Mouse (Mus musculus): ENCODE results near the gene Cdk15.

DNA sequence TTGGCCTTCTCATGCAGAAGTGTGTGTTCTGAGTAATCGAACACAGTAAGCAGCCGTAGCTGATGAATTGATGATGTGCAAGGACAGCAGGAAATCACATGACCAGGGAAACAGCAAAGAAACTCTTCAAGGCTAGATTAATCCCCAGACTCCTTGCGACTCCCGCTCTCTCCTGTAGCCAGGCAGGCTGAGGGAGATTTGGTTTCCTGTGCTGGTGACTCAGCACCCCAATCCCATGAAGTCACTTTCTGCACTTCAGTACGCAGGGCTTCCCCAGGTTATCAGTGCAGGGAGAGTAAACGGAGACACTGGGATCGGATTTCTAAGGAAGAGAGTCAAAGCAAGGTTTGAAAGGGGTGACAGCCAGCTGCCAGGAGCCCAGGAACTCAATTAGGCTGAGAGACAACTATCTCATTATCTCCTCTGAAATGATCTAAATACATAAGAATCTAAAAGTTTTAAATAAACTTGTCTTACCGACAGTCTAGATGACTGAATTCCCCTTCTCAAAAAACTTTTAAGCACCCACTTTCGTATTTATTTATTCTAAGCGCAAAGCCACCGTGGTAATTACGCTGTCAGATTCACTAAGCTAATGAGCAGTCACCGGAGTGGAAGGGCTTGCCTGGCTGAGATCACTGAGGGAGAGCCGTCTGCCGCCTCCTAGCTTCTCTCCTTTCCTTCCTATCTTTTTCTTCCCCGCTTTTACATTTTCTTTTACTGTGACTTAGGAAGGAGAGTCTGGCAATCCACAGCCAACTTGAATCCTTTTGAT is 84.3 kb downstream of the Cdk15 start:
- TF ChIP-seq CTCF (IDR thresholded peaks at IDR 0.05; ENCODE audit: borderline replicate concordance, control insufficient read depth, extremely low read depth, insufficient read depth, low read length, poor library complexity) (no peak), POLR2A (IDR thresholded peaks at IDR 0.05; ENCODE audit: control insufficient read depth, extremely low read depth, insufficient read depth, low read length, poor library complexity) (no peak)
